Mouse (Mus musculus): ENCODE results near the gene Procr.
"Not testable (repeated sequence)": the region's sequence is repeated elsewhere in the genome, so short reads cannot be mapped to it uniquely, and the experiment has no call there.

Gene Procr

DNA sequence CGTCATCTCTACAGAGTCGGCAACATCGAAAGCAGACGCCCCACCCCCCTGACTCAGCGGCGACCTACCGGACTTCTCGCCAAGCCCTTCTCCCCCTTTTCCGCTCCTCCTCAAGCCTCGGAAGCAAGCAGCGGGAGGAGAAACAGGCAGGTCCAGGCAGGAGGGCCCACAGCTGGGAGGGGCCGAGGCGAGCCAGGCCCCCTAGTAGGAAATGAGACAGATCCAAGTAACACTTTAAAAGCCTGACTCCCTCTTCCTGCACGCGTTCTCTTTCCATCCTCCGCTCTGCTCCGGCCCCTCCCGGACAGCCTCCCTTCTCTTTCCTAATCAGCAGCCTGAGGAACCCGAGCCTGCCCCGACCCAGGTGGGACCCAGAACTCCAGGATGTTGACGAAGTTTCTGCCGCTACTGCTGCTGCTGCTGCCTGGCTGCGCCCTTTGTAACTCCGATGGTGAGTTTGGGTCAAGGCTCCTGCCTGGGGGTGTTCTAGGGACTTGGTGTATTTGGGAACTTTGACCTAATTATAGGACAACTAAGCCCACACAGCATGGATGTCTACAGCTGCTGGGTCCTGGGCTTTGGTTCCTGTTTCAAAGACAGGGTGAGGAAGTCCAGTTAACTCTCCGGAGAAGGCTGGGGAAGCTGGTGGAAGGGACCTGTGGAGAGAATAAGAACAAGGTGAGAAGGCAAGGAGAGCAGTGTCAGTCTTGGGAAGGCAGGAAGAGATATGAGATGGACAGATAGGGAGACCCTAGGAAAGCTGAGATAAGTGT is at the start of gene Procr:
TSS of gene Procr (plus strand) at position 104 of the 773 bp plus-strand sequence.
- no peak for DNase-seq (ENCODE audit: low spot score in 2 of 2)

DNA sequence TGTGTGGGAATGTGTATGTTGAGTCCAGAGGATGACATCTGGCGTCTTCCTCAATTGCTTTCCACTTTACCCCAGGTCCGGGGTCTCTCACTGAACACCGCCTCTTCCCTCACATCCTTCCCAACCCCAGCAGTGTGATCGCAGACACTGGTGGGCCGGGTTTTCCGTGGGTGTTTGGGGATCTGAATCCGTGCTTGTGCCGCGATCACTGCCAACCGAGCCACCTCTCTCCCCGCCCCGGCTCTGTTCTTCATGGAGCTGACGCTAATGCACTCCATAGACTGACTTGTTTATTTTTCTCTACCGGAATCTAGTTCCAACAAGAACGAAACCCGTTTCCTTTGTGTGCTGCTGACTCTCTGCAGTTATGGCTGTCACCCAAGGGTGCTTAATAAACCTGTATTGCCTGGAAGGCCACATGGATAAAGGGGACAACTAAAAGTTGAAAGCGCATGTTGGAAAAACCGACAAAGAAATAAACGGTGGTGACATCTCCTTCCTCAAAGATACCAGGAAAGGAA is 49.5 kb upstream of the Procr start:
- no peak for DNase-seq (ENCODE audit: low spot score in 2 of 2)

DNA sequence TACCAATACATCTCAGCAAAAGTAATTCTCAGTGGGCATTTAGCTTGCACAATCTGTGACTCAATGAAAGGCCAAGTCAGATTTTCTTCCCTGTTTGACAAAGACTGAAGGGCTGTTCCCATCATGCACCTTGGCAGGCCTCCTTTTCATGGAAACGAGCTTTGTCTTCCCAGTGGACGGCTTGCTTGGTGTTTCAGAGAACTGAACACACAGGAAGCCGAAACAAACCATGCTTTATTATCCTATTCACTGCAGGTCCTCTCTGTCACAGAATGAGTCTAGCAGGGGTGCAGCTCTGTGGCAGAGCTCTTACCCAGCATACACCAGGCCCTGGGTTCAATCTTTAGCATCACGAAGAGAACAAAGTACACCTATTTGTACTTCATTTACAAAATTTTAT is 47.3 kb upstream of the Procr start:
- DNase-seq (ENCODE audit: low spot score in 2 of 2) = no peak

GRCm38 (mm10) chr2:155707251-155707650 is 43.7 kb upstream of the Procr start:
- DNase-seq (ENCODE audit: low spot score in 2 of 2) = peak; percentile 30 to 38

DNA sequence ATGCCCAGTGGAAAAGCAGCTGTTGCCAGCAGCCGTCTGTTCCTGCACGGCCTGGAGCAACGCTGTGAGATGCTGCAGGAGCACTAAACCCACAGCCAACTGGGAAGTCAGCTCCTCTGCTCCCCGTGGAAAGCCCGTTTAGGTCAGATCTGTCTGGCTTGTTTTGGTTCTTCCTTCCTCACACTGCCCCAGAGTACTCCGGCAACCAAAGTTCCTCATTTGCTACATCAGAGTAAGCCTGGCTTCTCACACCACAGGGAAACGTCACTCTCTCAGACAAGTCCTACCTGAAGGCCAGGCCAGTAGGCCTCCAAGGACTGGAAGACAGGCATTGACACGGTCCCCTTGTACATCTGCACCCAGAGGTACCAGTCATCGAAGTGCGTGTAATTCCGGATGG is 40.4 kb upstream of the Procr start:
- no peak for DNase-seq (ENCODE audit: low spot score in 2 of 2)

DNA sequence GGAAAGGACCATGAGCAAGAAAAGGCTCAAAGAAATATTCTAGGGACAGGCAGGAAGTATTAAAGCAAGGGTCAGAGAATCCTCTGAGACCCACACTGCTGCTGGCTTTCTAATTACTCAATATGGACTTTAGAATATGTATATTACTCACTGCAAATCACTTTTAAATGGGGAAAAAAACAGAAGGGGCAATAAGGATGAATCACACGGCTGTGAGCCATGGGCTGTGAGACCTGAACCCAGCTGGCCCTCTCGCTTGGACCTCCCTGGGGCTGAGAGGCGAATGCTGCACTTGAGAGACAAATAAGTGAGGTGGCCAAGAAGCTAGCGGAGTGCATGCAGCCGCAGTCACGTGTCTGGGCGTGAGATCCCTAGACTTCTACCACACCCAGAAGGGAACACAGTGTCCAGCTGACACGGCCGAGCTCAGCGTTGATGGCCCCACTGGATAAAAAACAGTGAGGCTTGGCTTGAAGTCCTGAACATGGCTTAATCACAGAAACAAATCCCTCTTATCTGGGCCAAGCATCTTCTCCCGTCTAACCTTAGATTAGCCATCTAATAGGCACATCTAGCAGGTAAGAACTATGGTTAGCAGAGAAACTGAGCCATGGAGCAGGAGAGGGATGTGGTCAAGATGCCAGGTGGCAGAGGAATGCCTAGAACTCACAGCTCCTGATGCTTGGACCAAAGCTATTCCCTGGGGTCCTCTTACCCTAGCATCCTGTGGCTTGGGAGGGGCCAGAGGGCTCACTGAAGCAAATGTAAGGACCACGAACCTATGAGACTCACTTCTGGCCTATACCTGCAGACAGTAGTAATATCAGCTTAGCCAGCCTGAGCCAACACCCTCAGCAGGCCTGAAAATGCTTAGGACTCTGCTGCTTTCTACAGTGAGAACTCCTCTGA is 33.6 kb upstream of the Procr start:
- no peak for DNase-seq (ENCODE audit: low spot score in 2 of 2)

DNA sequence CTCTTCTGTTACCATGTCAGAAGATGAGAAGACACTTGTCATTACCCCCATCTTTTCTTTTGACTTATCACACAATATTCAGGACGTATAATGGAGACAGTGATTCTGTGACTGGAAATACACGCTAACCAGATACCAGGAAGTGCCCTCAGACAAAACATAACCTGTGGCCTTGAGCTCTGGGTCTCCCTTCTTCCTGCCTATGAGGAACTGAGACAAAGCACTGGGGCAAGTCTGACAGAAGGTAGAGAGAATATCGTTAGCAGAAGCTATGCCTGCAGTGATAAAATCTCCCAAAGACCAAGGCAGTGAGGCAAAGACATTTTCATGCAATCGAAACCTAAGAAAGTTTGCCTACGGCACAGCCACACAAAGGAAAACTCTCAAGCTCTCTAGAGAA is 30.3 kb upstream of the Procr start:
- DNase-seq (ENCODE audit: low spot score in 2 of 2) = no peak

DNA sequence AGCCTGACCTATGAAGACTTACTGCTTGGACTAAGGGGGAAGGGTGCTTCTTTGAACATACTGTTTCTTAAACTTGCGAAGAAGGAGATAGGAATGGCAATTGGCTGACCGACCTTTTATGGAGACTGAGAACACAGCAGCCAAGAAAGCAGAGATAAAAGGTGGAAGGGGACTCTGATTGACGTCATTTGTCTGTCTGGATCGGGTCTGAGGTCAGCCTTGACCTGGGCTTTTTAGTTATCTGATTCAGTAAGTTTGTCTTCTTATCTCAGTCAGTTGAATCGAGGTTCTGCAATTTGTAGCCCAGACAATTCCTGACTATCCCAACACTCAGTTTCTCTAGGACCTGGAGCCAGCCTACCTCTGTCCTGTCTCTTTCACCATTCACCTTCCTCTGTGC is 26.9 kb upstream of the Procr start:
- DNase-seq (ENCODE audit: low spot score in 2 of 2) = no peak

DNA sequence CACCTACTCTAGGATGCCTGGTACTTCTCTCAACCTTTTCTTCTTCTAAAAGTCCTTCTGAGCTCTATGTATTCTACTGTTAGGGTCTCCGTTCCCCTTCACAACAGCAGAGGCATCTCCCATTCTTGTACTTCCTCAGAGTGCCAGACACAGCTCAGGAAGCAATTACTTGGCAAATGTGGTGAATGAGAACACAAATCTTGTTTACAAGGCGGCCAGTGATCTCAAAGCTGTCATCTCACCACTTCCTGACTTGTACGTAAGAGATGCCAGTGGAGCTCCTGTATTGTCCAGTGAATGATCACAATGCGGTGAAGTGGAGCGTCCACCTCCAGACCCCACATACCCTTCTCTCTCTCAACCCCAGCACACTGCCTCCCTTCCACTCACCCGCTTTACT is 26.4 kb upstream of the Procr start:
- no peak for DNase-seq (ENCODE audit: low spot score in 2 of 2)

- DNase-seq (ENCODE audit: low spot score in 2 of 2) = no peak
Observed at GRCm38 (mm10) chr2:155726302-155726701, 24.6 kb upstream of the Procr start.

GRCm38 (mm10) chr2:155727764-155728395 is 23.0 kb upstream of the Procr start:
- DNase-seq (ENCODE audit: low spot score in 2 of 2) = no peak

GRCm38 (mm10) chr2:155728742-155729141 is 22.2 kb upstream of the Procr start:
- no peak for DNase-seq (ENCODE audit: low spot score in 2 of 2)

- DNase-seq (ENCODE audit: low spot score in 2 of 2) = peak; percentile 91 to 94
Observed at GRCm38 (mm10) chr2:155729158-155729645, 21.7 kb upstream of the Procr start, which contains the start of gene Edem2. Edem2 (minus strand) TSS chr2:155729475.

DNA sequence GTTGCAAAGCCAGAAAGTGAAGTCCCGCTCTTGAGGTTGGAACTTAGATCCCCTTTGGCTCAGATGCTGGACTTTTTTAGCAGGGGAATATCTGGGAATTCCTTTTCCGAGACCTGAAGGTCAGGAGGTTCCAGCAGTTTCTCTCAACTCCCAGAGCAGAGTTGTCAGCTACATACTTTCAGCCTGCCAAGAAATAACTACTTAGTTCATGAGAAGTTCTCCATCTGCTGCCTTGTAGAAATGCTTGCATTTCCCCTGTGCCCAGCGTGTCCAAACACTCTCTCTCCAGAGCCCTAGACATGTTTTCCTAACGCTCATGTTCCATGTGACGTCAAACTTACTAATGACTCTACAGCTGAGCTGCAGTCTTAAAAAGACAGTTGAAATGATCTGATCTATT is 15.8 kb upstream of the Procr start:
- no peak for DNase-seq (ENCODE audit: low spot score in 2 of 2)

- not testable (repeated sequence) for DNase-seq (ENCODE audit: low spot score in 2 of 2)
Observed at GRCm38 (mm10) chr2:155735766-155736165, 15.2 kb upstream of the Procr start, which contains the start of gene Gm17581. Gm17581 (minus strand) TSS chr2:155735866.

GRCm38 (mm10) chr2:155736936-155737335 is 14.0 kb upstream of the Procr start:
- no peak for DNase-seq (ENCODE audit: low spot score in 2 of 2)

DNA sequence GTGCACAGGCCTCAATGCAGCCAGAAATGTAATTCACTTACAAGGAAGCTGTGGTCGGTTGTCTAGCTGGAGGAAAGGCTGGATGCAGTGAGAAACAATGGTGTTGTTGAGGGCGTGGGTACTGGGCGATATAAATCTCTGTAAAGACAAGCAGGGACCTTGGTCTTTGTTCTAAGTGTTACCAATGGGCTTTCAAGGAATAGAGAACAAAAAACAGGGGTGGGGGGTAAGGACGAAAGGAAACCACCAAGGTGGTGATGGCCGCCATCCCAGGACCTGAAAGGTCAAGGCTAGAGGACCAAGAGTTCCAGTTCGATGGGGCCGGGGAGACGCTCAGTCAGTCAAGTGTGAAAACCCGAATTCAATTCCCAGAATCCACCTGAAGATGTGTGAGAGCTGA is 13.1 kb upstream of the Procr start:
- DNase-seq (ENCODE audit: low spot score in 2 of 2) = no peak

- no peak for DNase-seq (ENCODE audit: low spot score in 2 of 2)
Observed at GRCm38 (mm10) chr2:155742211-155742610, 8.7 kb upstream of the Procr start.

- DNase-seq (ENCODE audit: low spot score in 2 of 2) = no peak
Observed at GRCm38 (mm10) chr2:155742931-155743337, 8.0 kb upstream of the Procr start.

- DNase-seq (ENCODE audit: low spot score in 2 of 2) = no peak
Observed at GRCm38 (mm10) chr2:155743351-155743750, 7.6 kb upstream of the Procr start.

GRCm38 (mm10) chr2:155745487-155745886 is 5.4 kb upstream of the Procr start:
- no peak for DNase-seq (ENCODE audit: low spot score in 2 of 2)

GRCm38 (mm10) chr2:155749394-155749793 is 1.5 kb upstream of the Procr start:
- no peak for DNase-seq (ENCODE audit: low spot score in 2 of 2)
